Mouse (Mus musculus): ENCODE results near the gene Clint1. TPM values are rescaled to one million over a fixed set of nuclear protein-coding genes. Genes with fewer than 3 reads are reported as not detected.

Clint1 gene
- polyA plus RNA-seq, 1 experiment from 2014 or later: 42.8 TPM

DNA sequence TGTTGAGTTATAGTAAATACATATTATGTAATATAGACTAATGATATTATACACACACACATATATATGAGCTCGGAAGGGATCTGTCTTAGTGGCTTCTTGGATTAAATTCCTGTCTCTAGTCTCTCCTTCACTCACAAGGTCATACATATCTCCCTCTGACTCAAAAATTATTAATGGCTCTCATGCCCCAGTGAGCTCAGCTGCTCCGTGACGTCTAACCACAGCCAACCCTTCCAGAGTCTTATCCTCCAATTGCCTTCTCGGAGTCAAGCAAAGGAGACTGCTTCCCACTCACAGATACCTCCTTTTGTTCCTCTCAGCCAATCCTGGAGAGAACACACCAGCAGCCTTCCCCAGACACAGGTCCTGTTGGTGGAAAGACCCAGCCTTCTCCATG, 67.0 kb downstream of the Clint1 start:
- no peaks in the 10 kb centered on the region for H3K9me3 ChIP-seq
- no peaks in the 10 kb centered on the region for H3K27me3 ChIP-seq (replicated peaks)
- H3K9ac ChIP-seq: no peak overlapping the region
- no peaks in the 10 kb centered on the region for H3K36me3 ChIP-seq (replicated peaks)
- 76% methylated on average over 4 of the region's 4 CpGs for WGBS
- no peak overlapping the region for H3K4me3 ChIP-seq
- H3K27ac ChIP-seq: no peak overlapping the region
- peaks cover 9% of the 10 kb centered on the region for H3K4me1 ChIP-seq
- ATAC-seq (replicated peaks): no peak
- H3K4me2 ChIP-seq: no peak overlapping the region

DNA sequence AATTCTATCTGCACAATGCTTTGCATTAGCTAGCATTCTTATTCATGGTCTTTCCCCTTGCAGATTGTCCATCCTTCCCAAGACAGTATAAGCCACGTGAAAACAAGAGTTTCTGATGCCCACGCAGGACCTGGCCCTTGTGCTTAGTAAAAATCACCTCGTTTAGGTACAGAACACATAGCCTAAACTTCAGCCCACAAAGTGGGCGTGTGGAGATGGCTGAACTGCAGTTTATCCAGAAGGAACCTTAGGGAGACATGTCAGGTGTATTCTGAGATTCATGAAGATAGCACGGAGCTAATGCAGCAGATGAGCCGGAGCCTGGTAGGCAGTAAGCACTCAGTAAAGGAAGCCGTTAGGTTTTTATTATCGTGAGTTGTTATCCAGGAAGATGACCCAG, 69.2 kb downstream of the Clint1 start:
- peak overlapping the region; percentile 18; the same call in 1 of the 2 replicates for H3K9ac ChIP-seq
- peak overlapping the region; percentile 79 for H3K27ac ChIP-seq
- H3K4me2 ChIP-seq: peak overlapping the region; percentile 40
- H3K27me3 ChIP-seq (replicated peaks): no peaks in the 10 kb centered on the region
- no peaks in the 10 kb centered on the region for H3K36me3 ChIP-seq (replicated peaks)
- no peak for ATAC-seq (replicated peaks)
- 36% methylated on average over 8 of the region's 8 CpGs for WGBS
- no peaks in the 10 kb centered on the region for H3K9me3 ChIP-seq
- H3K4me1 ChIP-seq: peaks cover 16% of the 10 kb centered on the region
- H3K4me3 ChIP-seq: no peak overlapping the region

DNA sequence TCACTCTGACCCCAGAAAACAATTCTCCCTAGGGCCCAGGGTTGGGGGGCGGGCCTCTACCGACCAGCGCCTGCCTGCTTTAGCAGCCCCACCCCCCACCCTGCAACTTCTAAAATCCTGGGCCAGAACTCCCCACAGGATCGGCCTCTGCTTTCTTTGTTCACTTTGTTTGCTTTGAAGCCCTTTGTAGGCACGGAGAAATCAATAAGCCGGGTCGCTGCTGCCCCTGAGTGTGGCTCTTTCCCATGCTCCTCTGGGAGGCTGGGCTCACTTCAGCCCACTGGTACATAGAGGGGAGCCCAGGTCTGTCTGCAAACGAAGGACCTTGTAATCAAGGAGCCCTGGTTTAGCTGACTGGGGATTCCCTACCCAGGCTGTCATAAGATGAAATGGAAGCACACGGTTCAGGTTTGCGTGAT, 69.6 kb downstream of the Clint1 start:
- peak; percentile 63 for ATAC-seq (replicated peaks)
- Histone ChIP-seq H3K9ac (peak overlapping the region; percentile 18; the same call in 1 of the 2 replicates), H3K36me3 (replicated peaks) (no peaks in the 10 kb centered on the region), H3K4me1 (peaks cover 20% of the 10 kb centered on the region), H3K9me3 (no peaks in the 10 kb centered on the region), H3K27me3 (replicated peaks) (no peaks in the 10 kb centered on the region), H3K4me3 (no peak overlapping the region), H3K27ac (peak overlapping the region; percentile 79), H3K4me2 (peak overlapping the region; percentile 40)
- 4% methylated on average over 10 of the region's 10 CpGs for WGBS

DNA sequence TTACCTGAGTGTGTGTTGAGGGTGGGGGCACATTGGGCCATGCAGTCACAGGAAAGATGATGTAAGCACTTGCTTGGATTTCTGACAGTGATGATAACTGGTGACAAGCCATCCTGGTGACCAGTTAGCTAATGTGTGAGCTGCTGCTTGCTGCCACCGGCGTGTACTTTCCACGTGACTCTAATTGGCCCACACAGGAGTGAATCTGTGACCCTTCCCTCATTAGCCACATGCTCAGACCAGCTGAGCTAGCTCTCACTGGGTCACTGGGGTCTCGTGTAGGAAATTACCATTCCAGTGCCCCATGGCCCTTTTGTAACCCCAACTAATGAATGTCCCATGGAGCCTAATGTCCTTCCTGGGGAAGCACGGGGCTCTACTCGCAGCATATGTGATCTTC, 73.6 kb downstream of the Clint1 start:
- WGBS: 43% methylated on average over 6 of the region's 6 CpGs
- H3K27ac ChIP-seq: peak overlapping the region; percentile 46; the same call in 1 of the 2 replicates
- H3K4me1 ChIP-seq: peaks cover 21% of the 10 kb centered on the region
- H3K4me2 ChIP-seq: no peak overlapping the region
- H3K9ac ChIP-seq: no peak overlapping the region
- H3K9me3 ChIP-seq: no peaks in the 10 kb centered on the region
- no peak overlapping the region for H3K4me3 ChIP-seq
- no peaks in the 10 kb centered on the region for H3K36me3 ChIP-seq (replicated peaks)
- no peak; the same call in 1 of the 2 replicates for ATAC-seq (replicated peaks)
- no peaks in the 10 kb centered on the region for H3K27me3 ChIP-seq (replicated peaks)

DNA sequence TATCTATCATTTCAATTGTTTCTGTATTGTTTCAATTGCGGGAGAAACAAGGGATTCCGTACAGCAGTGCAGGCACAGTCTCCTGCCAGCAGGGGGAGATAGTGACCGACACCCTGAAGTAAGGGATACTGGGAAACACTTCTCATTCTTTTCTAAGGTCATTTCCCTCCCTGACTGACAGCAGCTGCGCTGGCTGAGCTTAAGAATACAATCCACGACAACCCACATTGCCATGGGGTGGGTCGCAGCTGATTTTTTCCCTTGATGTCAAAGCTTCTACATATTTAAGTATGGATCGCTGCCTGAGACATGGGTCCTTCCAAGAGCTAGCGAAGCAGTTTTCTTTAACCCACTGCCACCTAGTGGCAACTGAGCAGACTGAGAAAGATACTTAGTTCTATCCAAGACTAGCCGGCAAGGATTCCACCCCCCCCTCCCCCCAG, 74.8 kb downstream of the Clint1 start:
- H3K4me2 ChIP-seq: peak overlapping the region; percentile 48
- H3K27me3 ChIP-seq (replicated peaks): no peaks in the 10 kb centered on the region
- peaks cover 13% of the 10 kb centered on the region; the same call in 1 of the 2 replicates for H3K4me1 ChIP-seq
- H3K4me3 ChIP-seq: peak overlapping the region; percentile 32
- H3K9ac ChIP-seq: no peak overlapping the region
- peaks cover 6% of the 10 kb centered on the region; the same call in 1 of the 2 replicates for H3K36me3 ChIP-seq (replicated peaks)
- H3K27ac ChIP-seq: peak overlapping the region; percentile 46
- peak; percentile 89 for ATAC-seq (replicated peaks)
- WGBS: 0% methylated on average over 9 of the region's 9 CpGs
- H3K9me3 ChIP-seq: no peaks in the 10 kb centered on the region

DNA sequence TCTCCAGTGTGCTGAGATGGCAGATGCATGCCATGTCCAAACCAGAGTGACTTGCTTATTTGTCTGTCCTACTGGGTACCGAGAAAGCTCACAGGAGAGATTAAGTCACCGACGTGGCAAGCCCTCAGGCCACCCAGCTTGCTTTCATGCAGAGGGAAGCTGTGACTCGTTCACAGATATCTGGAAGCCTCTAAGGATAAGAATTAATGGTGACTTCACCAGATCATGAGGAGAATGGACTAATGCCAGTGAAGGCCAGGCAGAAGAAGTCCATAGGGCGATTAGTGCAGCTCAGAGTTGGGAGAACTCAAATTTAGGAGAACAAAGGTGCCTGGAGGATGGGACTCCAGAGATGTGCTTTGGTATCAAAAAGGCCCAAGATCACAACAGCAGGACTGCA, 75.6 kb downstream of the Clint1 start:
- H3K9ac ChIP-seq: no peak overlapping the region
- H3K27ac ChIP-seq: no peak overlapping the region
- H3K36me3 ChIP-seq (replicated peaks): peaks cover 9% of the 10 kb centered on the region; the same call in 1 of the 2 replicates
- ATAC-seq (replicated peaks): no peak; the same call in 1 of the 2 replicates
- H3K4me1 ChIP-seq: peaks cover 11% of the 10 kb centered on the region; the same call in 1 of the 2 replicates
- no peak overlapping the region for H3K4me3 ChIP-seq
- WGBS: 40% methylated on average over 5 of the region's 5 CpGs
- H3K4me2 ChIP-seq: no peak overlapping the region
- no peaks in the 10 kb centered on the region for H3K9me3 ChIP-seq
- H3K27me3 ChIP-seq (replicated peaks): no peaks in the 10 kb centered on the region

DNA sequence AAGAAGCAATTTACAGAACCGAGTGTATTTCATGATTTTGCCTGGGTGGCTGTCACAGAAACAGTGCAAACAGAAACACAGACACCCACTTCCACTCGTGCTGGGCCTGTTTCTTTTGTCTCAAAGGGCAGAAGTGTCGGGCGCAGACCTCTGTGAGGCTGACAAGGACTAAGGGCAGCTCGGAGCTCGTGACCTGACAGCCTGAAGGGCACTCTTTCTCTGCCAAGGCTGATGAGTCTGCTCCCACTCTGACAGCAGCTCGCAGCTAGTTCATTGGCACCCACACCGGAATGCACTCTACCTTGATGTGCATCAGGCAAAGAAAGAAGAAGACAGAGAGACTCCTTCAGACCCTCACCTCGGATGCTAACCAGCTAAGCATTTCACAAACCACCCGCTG, 77.7 kb downstream of the Clint1 start:
- H3K27me3 ChIP-seq (replicated peaks): no peaks in the 10 kb centered on the region
- no peaks in the 10 kb centered on the region for H3K9me3 ChIP-seq
- 86% methylated on average over 10 of the region's 10 CpGs for WGBS
- peaks cover 29% of the 10 kb centered on the region for H3K36me3 ChIP-seq (replicated peaks)
- no peak overlapping the region for H3K27ac ChIP-seq
- no peak overlapping the region for H3K4me3 ChIP-seq
- H3K4me2 ChIP-seq: no peak overlapping the region
- peaks cover 11% of the 10 kb centered on the region; the same call in 1 of the 2 replicates for H3K4me1 ChIP-seq
- H3K9ac ChIP-seq: no peak overlapping the region
- ATAC-seq (replicated peaks): no peak

DNA sequence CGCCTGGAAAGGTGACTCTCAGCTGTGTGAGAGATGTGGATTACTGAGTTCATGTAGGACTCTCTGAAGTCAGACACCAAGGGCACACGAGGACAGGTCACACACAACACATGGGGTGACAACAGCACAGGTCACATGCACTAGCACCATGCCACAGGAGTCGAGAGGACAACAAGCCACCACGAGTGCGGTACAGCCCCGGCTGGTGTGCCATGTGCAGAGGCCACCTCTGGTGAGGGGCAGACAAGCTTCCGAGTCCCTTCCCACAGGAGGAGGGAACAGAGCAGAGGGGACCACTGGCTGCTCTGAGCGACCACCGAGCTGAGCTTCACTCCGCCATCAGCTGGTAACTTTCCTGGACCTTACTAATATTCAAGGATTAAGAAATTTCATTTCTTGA, 80.9 kb downstream of the Clint1 start:
- no peak overlapping the region for H3K4me2 ChIP-seq
- no peak overlapping the region for H3K27ac ChIP-seq
- H3K9ac ChIP-seq: no peak overlapping the region
- H3K4me1 ChIP-seq: no peaks in the 10 kb centered on the region
- peaks cover 39% of the 10 kb centered on the region for H3K36me3 ChIP-seq (replicated peaks)
- ATAC-seq (replicated peaks): no peak
- no peaks in the 10 kb centered on the region for H3K9me3 ChIP-seq
- no peaks in the 10 kb centered on the region for H3K27me3 ChIP-seq (replicated peaks)
- 90% methylated on average over 10 of the region's 10 CpGs for WGBS
- no peak overlapping the region for H3K4me3 ChIP-seq

DNA sequence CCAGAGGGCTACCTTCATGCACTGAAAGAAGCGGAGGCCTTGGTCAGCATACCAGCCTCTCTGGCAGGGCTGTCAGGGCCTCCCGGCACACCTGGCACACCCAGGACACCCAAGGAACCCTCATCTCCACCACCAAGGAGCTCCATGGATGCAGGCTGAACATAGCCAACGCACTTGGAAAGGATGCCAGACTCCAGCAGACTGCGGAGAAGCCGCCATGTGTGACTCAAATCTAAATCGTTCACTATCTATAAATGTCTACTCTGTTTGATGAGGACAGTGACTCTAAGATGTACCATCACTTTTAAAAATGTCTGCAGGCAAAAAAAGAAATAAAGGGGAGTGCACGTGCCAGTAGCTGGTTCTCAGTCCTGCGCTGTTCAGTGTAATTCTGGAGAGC, 85.6 kb downstream of the Clint1 start:
- Histone ChIP-seq H3K4me1 (peaks cover 11% of the 10 kb centered on the region), H3K9me3 (no peaks in the 10 kb centered on the region), H3K36me3 (replicated peaks) (peaks cover 29% of the 10 kb centered on the region), H3K4me3 (no peak overlapping the region), H3K9ac (no peak overlapping the region), H3K27me3 (replicated peaks) (no peaks in the 10 kb centered on the region), H3K27ac (no peak overlapping the region), H3K4me2 (no peak overlapping the region)
- ATAC-seq (replicated peaks): no peak
- 97% methylated on average over 8 of the region's 8 CpGs for WGBS

DNA sequence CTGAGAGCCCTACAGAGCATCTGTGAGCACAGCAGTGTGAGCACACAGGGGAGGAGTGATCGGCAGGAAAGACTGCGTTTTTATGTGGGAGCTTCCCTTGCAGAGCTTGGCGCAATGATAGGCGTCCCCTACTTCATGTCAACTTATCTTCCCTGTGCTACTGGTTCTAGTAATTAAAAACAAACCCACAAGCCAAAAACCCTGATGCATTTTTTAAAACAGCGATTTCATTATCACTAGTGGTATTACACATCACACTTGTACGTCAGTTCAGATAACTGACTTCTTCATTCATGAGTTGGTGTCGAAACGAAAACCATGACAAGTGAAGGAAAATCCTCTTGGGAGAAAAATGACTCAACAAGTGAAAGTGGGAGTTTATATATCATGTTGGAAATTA, 87.1 kb downstream of the Clint1 start:
- Histone ChIP-seq H3K9me3 (no peaks in the 10 kb centered on the region), H3K27me3 (replicated peaks) (no peaks in the 10 kb centered on the region), H3K4me1 (peaks cover 25% of the 10 kb centered on the region), H3K4me2 (no peak overlapping the region), H3K4me3 (no peak overlapping the region), H3K36me3 (replicated peaks) (peaks cover 16% of the 10 kb centered on the region), H3K9ac (no peak overlapping the region), H3K27ac (no peak overlapping the region)
- ATAC-seq (replicated peaks): no peak
- WGBS: 92% methylated on average over 8 of the region's 8 CpGs

DNA sequence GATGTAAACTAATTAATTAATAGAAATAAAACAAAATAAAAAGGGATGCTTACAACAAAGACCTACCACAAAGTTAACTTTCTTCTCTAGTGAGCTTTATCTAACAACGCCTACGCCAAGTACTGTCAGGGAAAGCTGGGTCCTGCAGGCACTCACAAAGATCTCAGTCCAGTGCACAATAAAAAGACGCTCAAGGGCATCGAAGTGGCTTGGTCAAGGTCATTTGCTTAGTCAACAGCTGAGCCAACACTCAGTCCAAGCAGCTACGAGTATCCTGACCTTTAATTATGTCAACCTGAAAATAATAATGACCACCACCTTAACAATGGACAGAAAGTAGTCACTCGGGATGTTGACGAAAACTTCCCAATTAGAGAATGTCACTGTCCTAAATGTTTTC, 90.4 kb downstream of the Clint1 start:
- no peaks in the 10 kb centered on the region for H3K36me3 ChIP-seq (replicated peaks)
- 91% methylated on average over 7 of the region's 7 CpGs for WGBS
- no peak overlapping the region for H3K9ac ChIP-seq
- H3K4me1 ChIP-seq: peaks cover 25% of the 10 kb centered on the region
- no peak overlapping the region for H3K27ac ChIP-seq
- H3K27me3 ChIP-seq (replicated peaks): no peaks in the 10 kb centered on the region
- ATAC-seq (replicated peaks): no peak
- H3K9me3 ChIP-seq: no peaks in the 10 kb centered on the region
- peak overlapping the region; percentile 64 for H3K4me2 ChIP-seq
- no peak overlapping the region; the same call in 1 of the 2 replicates for H3K4me3 ChIP-seq

DNA sequence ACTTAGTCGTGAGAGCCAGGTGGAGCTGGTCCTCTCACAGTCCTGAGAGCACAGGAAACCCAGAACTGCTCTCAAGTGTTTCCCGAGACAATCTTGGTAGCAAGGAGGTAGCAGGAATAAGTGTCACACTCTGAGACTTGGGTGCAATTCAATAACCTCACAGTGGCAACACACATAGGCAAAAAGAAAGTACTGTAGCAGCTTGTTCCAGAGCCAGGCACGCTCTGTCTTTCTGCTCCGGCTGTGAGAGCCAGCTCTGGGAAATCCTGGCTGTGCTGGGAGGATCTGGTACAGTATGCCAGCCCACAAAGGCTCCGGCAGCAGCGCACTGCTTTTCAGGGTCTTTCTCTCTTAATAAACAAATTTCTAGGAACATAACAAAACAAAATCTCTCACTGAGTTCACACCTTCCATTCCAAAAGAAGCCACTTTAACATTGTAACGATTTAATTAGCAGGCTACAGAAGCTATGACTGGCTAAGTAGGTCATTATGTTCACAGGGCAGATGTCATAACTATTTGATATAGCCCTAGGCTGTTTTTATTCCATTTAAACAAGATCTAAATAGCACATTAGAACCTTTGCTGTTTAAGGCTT, 91.4 kb downstream of the Clint1 start:
- Histone ChIP-seq H3K27ac (peak overlapping the region; percentile 83), H3K36me3 (replicated peaks) (no peaks in the 10 kb centered on the region), H3K4me2 (peak overlapping the region; percentile 64), H3K9me3 (no peaks in the 10 kb centered on the region), H3K4me3 (peak overlapping the region; percentile 76), H3K9ac (peak overlapping the region; percentile 75), H3K4me1 (peaks cover 25% of the 10 kb centered on the region), H3K27me3 (replicated peaks) (no peaks in the 10 kb centered on the region)
- WGBS: 50% methylated on average over 7 of the region's 7 CpGs
- ATAC-seq (replicated peaks): no peak
